Mouse (Mus musculus) C2C12 (cell line): ENCODE measurements around the gene Eif2s2.

Experiments
- CEBPB ChIP-seq: IDR thresholded peaks from one replicate; pipeline ENCODE4 v1.6.1; 2011; ENCODE audit warnings: low read depth, mild to moderate bottlenecking, control low read depth, moderate library complexity
- CTCF ChIP-seq: IDR thresholded peaks from one replicate; pipeline ENCODE4 v1.5.1; 2011; ENCODE audit not compliant: control insufficient read depth, insufficient read depth, insufficient read length
- MAX ChIP-seq: IDR thresholded peaks from one replicate; pipeline ENCODE4 v1.6.1; 2011; ENCODE audit warnings: mild to moderate bottlenecking, control low read depth
- MYOD1 ChIP-seq: IDR thresholded peaks from one replicate; pipeline ENCODE4 v1.6.1; 2011; ENCODE audit warnings: low read depth; ENCODE audit not compliant: control insufficient read depth, insufficient read length
- MYOG ChIP-seq: IDR thresholded peaks from one replicate; pipeline ENCODE4 v1.6.1; 2011; ENCODE audit not compliant: control insufficient read depth, insufficient read length; ENCODE audit errors: extremely low read depth

DNA sequence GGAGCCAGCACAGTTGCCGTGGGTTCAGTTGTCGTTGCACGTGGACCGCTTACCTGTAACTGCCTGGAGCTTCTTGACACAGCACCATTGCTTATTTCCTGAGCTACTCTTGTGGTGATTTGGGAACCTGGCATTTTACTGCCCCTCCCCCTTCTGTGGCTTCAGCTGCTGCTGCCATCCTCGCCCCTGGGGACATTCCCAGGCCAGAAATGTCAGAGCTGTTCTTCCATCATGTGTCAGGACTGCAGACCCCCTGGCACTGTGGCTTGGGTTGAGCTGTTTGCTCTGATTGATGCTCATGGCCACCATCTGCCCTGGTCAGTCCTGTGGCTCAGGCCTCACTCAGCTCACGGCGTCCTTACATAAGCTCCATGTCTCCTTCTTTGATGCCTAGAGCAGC lies 28.2 kb upstream of the Eif2s2 start:
- no peak for TF ChIP-seq CTCF
- no peak for TF ChIP-seq MAX
- TF ChIP-seq MYOD1 = no peak
- no peak for TF ChIP-seq MYOG
- no peak for TF ChIP-seq CEBPB
